Mouse (Mus musculus): Measurements from ENCODE around the gene Prep. TPM values are rescaled to one million over a fixed set of nuclear protein-coding genes. Genes with fewer than 3 reads are reported as not detected.

Prep gene
- polyA plus RNA-seq, 1 experiment from 2014 or later, result 29.1 TPM

- 90% methylated on average over 7 of the region's 7 CpGs for WGBS
- no peaks in the 10 kb centered on the region for H3K9me3 ChIP-seq
- no peaks in the 10 kb centered on the region for H3K36me3 ChIP-seq
- no peak overlapping the region for H3K27ac ChIP-seq
- H3K9ac ChIP-seq, result no peak overlapping the region
- H3K27me3 ChIP-seq (replicated peaks), result no peaks in the 10 kb centered on the region
- no peak overlapping the region for H3K4me3 ChIP-seq
- H3K4me1 ChIP-seq, result no peaks in the 10 kb centered on the region
- ATAC-seq (ENCODE audit: low FRiP score, low read depth), result no peak
- H3K4me2 ChIP-seq (replicated peaks), result no peak overlapping the region
Measured at GRCm38 (mm10) chr10:45216676-45217075, 149.7 kb downstream of the Prep start.

Small RNA genes within 50 kb of the gene (microRNA-seq; reads per million reads assigned to microRNA genes)
- gene Gm23766, result not detected

Other genes with a start within 250 kb of the Prep start
- gene Popdc3, start 110.9 kb downstream of the Prep start, polyA plus RNA-seq (2016; fragmentation: Nextera tagmentation; extraction: Ambion mirVana), result 0.81 and 1.1 TPM in 2 replicates